Mouse (Mus musculus): ENCODE results near the gene Fads3. TPM values are rescaled to one million over a fixed set of nuclear protein-coding genes. Genes with fewer than 3 reads are reported as not detected.
A peak's percentile ranks its signal among the peaks of the same experiment; 100 is the strongest.

Gene Fads3
- polyA plus RNA-seq, 2 experiments from 2014 or later: not detected

GRCm38 (mm10) chr19:10021981-10022380, 19.4 kb upstream of the Fads3 start:
- no peak for ATAC-seq

DNA sequence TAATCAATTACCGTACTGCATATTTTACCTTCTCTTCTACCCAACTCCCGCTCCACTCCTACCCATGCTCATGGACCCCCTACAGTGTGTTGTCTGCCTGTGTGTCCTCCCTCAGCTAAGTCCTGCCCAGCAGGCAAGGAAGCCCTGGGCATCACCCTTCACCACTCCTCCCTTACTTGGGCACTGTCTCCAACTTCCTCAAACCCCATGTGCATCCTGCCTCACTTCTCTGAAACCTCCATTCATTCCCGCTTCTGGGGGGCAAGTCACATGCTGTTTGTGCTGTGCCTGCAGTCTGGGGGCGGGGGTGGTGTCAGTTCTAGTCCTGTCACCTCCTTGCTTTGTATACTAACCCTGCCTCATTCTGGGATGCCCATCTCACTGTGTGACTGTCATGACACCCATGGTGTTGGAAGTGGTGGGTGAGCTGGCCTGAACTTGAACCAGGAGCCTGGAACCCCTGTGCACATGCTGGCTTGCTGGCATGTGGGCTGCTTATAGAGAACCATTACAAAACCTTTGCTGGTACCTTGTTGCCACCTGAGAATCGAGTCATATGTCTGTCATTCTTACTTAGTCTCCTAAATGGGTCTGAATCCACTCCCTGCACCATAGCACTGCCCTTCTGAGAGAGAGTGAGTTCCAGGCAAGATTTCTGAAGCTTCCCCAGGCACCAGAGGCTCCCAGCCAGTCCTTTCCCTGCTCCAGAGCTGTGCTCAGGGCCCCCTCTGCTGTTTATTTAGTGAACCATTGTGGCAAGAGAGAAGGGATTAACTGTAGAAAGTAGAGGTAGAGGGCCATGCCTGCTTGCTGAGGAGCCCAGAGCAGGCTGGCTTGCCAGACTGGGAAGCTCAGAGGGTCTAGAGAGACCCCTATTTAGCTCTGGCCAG, 18.7 kb upstream of the Fads3 start:
- ATAC-seq: no peak

DNA sequence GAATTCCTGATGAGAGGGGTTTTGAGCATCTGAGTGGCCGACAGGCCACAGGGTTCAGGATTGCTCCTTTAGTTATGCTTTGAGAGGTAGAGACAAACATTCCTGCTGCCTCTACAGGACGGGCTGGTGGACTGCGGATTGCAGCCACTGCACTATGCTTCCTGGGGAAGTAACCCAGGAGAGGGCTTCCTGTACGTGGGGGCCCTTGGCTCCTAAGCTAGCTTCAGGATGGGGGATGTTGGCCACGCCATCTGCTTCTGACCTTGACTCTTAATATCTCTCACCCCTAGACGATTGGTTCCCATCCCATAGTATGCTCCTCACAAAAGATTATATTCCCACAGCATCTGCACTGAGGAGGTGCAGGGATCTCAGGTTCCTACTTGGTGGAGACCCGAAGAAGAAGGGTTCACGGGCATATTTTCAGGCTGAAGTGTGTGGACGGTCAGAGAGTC, 18.0 kb upstream of the Fads3 start:
- no peak for ATAC-seq

DNA sequence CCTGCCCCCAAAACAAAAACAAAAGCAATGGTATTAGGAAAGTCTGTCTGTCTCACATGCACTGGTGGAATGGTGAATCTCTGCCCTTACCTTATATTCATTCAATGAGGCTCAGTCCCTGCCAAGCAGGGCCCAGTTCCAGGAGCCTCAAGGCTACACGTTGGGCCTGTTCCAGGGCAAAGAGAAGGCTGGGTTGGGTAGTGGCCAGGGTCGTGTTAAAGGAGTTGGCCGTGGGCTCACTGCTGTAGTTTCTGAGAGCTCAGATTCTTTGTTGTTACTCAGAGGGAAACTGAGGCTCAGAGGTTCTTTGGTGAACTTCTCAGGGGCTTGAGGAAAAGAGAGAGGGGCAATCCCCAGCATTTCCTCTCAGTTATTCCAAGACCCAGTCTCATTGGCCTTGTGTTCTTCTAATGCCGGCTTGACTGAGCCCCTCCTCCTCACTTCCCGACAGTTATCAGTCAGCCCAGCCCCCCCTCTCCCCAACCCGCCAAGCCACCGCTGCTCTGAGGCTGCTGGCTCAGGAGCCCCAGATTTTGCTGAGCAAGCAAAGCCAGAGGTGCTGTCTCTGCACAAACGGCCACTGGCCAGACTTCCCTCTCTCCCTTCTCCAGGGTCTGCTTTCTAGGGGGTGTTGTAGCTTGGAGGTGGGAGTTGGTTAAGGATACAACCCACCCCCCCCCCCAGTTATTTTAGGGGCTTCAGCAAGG, 16.0 kb upstream of the Fads3 start:
- ATAC-seq: no peak

- no peak for ATAC-seq
Measured at GRCm38 (mm10) chr19:10029746-10030145, 11.6 kb upstream of the Fads3 start.

- ATAC-seq: no peak
Measured at GRCm38 (mm10) chr19:10033211-10033973, 8.0 kb upstream of the Fads3 start.

GRCm38 (mm10) chr19:10034356-10034755, 7.0 kb upstream of the Fads3 start:
- no peak for ATAC-seq

- ATAC-seq: peak; percentile 54
Measured at GRCm38 (mm10) chr19:10034785-10035447, 6.5 kb upstream of the Fads3 start.

DNA sequence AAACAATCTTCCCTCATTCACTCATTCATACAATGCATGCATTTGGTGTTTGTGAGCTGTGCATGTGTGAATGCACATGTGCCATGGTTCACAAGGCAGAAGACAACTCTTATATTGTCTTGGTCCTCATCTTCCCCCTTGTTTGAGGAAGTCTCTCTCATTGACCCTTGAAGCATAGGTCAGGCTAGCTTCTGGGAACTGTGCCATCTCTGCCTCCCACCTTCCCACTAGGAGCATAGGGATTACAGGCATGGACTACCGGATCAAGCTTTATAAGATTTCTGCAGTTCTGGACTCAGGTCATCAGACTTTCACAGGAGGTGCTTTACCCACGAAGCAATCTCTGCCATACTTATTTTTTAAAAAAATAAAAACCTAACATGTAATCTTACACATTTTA, 3.8 kb upstream of the Fads3 start:
- ATAC-seq: no peak

DNA sequence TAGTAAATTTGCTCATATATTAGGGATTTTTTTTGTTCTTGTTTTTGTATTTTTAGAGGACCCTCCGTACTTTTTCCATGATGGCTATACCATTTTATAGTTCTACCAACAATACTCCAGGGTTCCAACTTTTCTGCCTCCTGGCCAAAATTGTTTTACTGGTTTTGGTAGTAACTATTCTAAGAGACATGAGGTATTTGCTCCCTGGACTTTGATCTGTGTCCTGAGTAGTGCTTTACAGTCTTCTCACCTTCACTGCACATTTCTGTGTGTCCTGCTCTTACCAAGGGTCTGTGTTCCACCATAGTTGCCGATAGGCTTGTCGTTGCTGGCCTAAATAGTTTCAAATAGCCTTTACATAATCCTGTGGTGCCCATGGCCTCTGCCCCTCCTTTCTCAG, 3.0 kb upstream of the Fads3 start:
- no peak for ATAC-seq

GRCm38 (mm10) chr19:10038910-10039309, 2.5 kb upstream of the Fads3 start:
- no peak for ATAC-seq

DNA sequence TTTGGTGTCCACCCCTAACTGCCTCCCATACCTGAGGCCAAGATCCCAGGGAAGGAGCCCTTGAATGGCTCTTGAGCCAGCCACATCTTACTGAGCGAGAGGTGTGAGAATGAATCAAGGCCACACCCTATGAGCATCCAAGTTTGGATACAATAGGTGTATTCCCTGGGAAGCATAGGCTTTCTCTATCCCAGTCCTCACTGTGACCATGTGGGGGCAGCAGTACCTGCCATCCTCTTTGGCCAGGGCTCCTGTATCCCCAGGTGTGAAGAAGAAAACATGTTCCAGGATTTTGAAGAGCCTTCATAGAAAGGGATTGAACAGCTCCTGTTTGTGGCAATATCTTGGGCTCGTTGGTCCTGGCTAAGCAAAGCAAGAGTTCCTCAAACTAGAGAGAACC, 1.8 kb upstream of the Fads3 start:
- no peak for ATAC-seq

DNA sequence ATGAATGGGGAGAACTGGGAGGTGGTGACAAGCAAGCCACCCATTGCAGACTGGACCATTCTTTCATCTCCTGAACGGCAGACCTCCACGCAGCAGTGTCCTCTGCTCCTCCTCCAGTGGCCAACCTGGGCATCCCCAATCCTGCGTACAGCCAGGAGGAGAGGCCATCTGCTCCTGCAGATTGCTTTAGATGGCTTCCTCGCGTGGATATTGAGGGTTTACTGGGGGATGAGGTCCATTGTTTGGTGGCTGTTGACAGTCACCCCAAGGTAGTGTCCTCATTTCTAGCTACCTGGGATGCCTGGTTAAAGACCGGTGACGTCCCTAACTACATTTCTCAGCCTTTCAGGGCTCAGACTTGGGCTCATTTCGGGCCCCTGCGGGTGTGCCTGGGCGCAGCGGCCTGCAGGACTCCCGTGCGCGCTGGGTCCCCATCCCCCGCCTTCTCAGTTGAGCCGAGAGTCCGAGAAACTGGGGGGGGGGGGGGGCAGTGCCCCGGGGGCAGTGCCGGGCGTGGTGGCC, 442 bp upstream of the Fads3 start:
- ATAC-seq: no peak

- ATAC-seq: no peak
Measured at GRCm38 (mm10) chr19:10042232-10042631, 863 bp downstream of the Fads3 start.

- ATAC-seq: no peak
Measured at GRCm38 (mm10) chr19:10042816-10043215, 1.4 kb downstream of the Fads3 start.

- ATAC-seq: no peak
Measured at GRCm38 (mm10) chr19:10043643-10044042, 2.3 kb downstream of the Fads3 start.

- no peak for ATAC-seq
Measured at GRCm38 (mm10) chr19:10045707-10046106, 4.3 kb downstream of the Fads3 start.

DNA sequence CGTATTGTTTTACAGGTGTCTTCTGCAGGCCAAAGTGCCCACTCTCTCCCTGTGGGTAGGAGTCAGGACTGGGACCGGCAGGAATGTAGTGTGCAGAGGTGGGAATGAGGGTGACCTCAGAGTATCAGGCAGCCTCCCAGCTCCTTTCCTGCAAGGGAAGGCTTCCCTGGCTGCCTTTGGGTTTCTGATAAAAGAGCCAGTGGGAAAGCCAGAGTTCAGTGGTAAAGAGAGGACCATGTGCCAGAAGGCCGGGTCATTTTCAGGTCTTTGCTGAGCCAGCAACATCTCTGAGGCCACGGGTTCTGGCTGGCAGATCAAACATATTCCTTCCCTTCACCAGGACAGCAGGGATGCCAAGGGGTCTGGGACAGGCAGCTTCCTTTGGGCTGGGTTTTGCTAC, 5.0 kb downstream of the Fads3 start:
- ATAC-seq: no peak

DNA sequence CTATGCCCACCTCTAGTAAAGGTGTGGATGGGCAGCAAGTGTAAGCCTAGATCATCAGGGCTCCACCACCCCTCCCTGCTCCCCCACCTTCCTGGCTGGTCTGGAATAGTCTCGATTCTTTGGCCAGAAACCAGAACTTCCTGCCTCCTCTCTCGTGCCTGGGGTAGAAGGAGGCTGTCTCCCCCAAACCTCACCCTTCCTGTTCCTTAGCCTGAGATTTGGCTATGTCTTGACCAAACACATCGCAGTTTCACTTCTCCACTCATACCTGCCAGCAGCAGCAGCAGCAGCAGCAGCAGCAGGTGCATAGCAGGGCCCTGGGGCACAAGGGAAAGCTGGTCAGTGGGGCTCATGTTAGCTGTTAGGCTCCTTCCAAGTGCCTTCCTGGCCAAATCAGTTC, 5.6 kb downstream of the Fads3 start:
- no peak for ATAC-seq

- no peak for ATAC-seq
Measured at GRCm38 (mm10) chr19:10049533-10049932, 8.2 kb downstream of the Fads3 start.

DNA sequence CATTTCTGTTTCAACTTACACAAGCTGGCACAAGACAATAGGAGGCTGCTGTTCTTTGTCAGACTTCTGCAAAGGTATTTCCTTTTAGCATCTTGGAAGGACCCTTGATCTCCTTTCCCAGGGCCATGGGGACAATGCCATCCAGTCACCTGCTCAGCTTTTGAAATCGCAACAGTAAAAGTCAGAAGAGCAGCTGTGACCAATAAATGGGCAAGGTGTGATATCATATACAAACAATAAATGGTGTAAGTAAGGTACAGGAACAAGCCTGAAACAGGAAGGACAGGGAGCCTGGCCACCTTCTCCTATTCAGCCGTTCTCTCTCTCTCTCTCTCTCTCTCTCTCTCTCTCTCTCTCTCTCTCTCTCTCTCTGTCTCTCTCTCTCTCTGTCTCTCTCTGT, 9.1 kb downstream of the Fads3 start:
- ATAC-seq: no peak

DNA sequence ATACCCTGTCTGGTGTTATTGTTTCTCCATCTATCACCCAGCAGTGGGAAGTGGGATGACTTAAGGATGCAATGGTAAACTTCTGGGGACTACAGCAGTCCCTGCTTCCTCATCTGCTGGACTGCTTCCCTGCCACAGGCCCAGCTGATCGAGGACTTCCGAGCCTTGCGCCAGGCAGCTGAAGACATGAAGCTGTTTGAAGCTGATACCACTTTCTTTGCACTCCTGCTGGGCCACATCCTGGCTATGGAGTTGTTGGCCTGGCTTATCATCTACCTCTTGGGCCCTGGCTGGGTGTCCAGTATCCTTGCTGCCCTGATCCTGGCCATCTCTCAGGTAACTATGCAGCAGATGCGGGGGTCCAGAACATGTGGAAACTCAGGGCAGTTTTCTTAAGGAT, 11.3 kb downstream of the Fads3 start:
- ATAC-seq: no peak
